Mouse (Mus musculus) MEL (cell line): Measurements from ENCODE around the gene Scamp1.

Experiments used
- GABPA ChIP-seq: IDR thresholded peaks from 2 replicates; pipeline ENCODE4 v1.6.1; 2012; ENCODE audit warnings: low read depth, mild to moderate bottlenecking, inconsistent platforms, low read length, improper control_type of control experiment, moderate library complexity
- POLR2AphosphoS2 ChIP-seq: IDR thresholded peaks from 2 replicates; pipeline ENCODE4 v1.6.1; 2011; ENCODE audit warnings: low read length, improper control_type of control experiment

DNA sequence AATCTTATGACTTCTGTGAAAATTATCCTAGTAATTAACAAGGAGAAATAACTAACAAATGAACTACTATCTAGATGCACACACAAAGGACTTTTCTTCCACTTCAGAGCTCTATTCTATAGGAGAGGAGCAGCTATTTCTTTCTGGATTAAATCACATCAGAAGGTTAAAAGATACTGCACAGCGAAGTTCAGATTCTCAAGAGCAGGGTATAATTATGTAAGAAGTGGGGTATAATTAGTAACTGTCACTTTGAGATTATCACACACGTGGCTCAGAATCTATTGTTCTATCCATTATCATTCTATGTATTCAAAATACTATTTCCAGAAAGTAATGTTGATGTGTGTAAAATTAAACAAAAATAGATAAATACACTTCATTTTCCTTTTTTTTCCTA is 22.6 kb upstream of the Scamp1 start:
- TF ChIP-seq POLR2AphosphoS2 (no peak), GABPA (no peak)
